Mouse (Mus musculus): ENCODE measurements around the gene Gria3. TPM values are rescaled to one million over a fixed set of nuclear protein-coding genes. Genes with fewer than 3 reads are reported as not detected.

The Gria3 gene
- 0.04 and 0.34 TPM in 2 replicates for polyA plus RNA-seq (2012; rRNA removed; ENCODE audit: low replicate concordance)

GRCm38 (mm10) chrX:41400058-41400904 is at the start of gene Gria3:
TSS of gene Gria3 (plus strand) at chrX:41400854.

Measured in duodenum, adult 2 months (tissue).